Mouse (Mus musculus) limb, embryonic 13.5 days (tissue): ENCODE results near the gene Hprt. TPM values are rescaled to one million over a fixed set of nuclear protein-coding genes. Genes with fewer than 3 reads are reported as not detected.
"Not testable (repeated sequence)": the region's sequence is repeated elsewhere in the genome, so short reads cannot be mapped to it uniquely, and the experiment has no call there.

Source experiments
- ATAC-seq: fragments of 200-750 bp; cut with Nextera tagmentation; 2 replicates; pipeline ENCODE4 v1.8.0; 2017; ENCODE audit warnings: low read depth, moderate number of reproducible peaks, moderate TSS enrichment; ENCODE audit not compliant: low FRiP score
- H3K27ac ChIP-seq: fragments of 300-500 bp; sonication (generic); 2 replicates; pipeline ENCODE4 v1.5.1; 2015; ENCODE audit warnings: inconsistent platforms, mild to moderate bottlenecking, moderate library complexity
- H3K27me3 ChIP-seq: fragments of 300-500 bp; sonication (generic); 2 replicates; pipeline ENCODE4 v1.6.1; 2015; ENCODE audit warnings: mild to moderate bottlenecking, inconsistent platforms
- H3K36me3 ChIP-seq: fragments of 300-500 bp; sonication (generic); 2 replicates; pipeline ENCODE4 v1.6.1; 2015; ENCODE audit warnings: inconsistent platforms, mild to moderate bottlenecking, moderate library complexity
- H3K4me1 ChIP-seq: fragments of 300-500 bp; sonication (generic); 2 replicates; pipeline ENCODE4 v1.6.1; 2015; ENCODE audit warnings: inconsistent platforms
- H3K4me2 ChIP-seq: fragments of 300-500 bp; sonication (generic); replicated peaks from 2 replicates; pipeline ENCODE4 v1.6.1; 2015; ENCODE audit warnings: inconsistent platforms, mild to moderate bottlenecking, moderate library complexity
- H3K4me3 ChIP-seq: fragments of 300-500 bp; sonication (generic); 2 replicates; pipeline ENCODE4 v1.5.1; 2015; ENCODE audit warnings: moderate library complexity, mild to moderate bottlenecking, inconsistent platforms
- H3K9ac ChIP-seq: fragments of 300-500 bp; sonication (generic); 2 replicates; pipeline ENCODE4 v1.6.1; 2015; ENCODE audit warnings: mild to moderate bottlenecking, inconsistent platforms
- H3K9me3 ChIP-seq: fragments of 300-500 bp; sonication (generic); 2 replicates; pipeline ENCODE4 v1.6.1; 2016; ENCODE audit warnings: inconsistent platforms
- WGBS: fragments of 180-500 bp; shearing (Covaris S2); methylation state at CpG from one replicate; pipeline ENCODE4 v1.1.7; 2015; 5-methylcytosine and 5-hydroxymethylcytosine counted together
- polyA plus RNA-seq: library from polyadenylated mRNA; unstranded; fragments of >200 nt; fragmentation: Nextera tagmentation; extraction: Ambion mirVana; gene quantifications from 2 replicates; pipeline ENCODE4 v1.2.1, GENCODE M21; 2015

The Hprt gene
- polyA plus RNA-seq, 1 experiment from 2014 or later: 88.4 TPM

GRCm38 (mm10) chrX:53004887-53005286 lies 16.9 kb downstream of the Hprt start:
- H3K4me1 ChIP-seq, ATAC-seq, H3K27ac ChIP-seq, H3K9me3 ChIP-seq, H3K27me3 ChIP-seq, H3K9ac ChIP-seq, H3K4me2 ChIP-seq, H3K4me3 ChIP-seq: not testable (repeated sequence)
- 64% methylated on average over 4 of the region's 4 CpGs for WGBS
- H3K36me3 ChIP-seq: peaks cover 17% of the 10 kb centered on the region

GRCm38 (mm10) chrX:53006062-53006461 lies 18.1 kb downstream of the Hprt start:
- Histone ChIP-seq H3K9me3 (no peaks in the 10 kb centered on the region), H3K27me3 (no peaks in the 10 kb centered on the region), H3K36me3 (peaks cover 13% of the 10 kb centered on the region), H3K27ac (no peak overlapping the region), H3K4me1 (no peaks in the 10 kb centered on the region), H3K4me2 (no peak overlapping the region), H3K9ac (no peak overlapping the region), H3K4me3 (no peak overlapping the region)
- no peak for ATAC-seq
- WGBS: 34% methylated on average over 3 of the region's 3 CpGs

DNA sequence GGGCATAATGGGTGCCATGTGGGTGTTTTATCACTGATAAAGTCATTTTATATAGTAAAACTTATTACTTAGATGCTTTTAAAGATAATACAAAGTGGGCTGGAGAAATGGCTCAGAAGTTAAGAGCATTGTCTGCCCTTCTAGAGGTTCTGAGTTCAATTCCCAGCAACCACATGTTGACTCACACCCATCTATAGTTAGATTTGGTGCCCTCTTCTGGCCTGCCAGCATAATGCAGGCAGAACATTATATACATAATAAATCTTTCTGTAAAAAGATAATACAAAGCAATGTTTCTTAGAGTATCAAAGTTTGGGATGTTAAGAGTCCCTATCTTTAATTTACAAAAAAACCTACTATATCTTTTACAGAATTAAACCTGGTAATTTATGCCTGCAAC lies 27.6 kb downstream of the Hprt start:
- no peak overlapping the region for H3K27ac ChIP-seq
- H3K27me3 ChIP-seq: no peaks in the 10 kb centered on the region
- H3K36me3 ChIP-seq: peaks cover 15% of the 10 kb centered on the region
- no peak overlapping the region for H3K4me2 ChIP-seq
- no peaks in the 10 kb centered on the region for H3K9me3 ChIP-seq
- H3K9ac ChIP-seq: no peak overlapping the region
- no peak overlapping the region for H3K4me3 ChIP-seq
- ATAC-seq: no peak
- peaks cover 4% of the 10 kb centered on the region; the same call in 1 of the 2 replicates for H3K4me1 ChIP-seq

DNA sequence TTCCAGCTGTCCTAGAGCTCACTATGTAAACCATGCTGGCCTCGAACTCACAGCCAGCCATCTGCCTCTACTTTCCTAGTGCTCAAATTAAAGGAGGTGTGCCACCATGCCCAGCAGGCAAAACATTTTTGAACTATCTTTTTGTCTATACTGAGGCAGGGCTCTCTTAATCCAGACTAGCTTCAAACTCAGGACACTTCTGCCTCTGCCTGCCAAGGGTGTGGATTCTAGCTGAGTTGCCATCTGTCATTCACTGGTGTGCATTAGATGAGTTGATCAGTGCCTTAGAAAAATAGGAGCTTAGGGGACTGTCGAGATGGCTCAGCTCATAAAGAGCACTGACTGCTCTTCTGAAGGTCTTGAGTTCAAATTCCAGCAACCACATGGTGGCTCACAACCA lies 35.1 kb downstream of the Hprt start:
- Histone ChIP-seq H3K36me3 (no peaks in the 10 kb centered on the region), H3K9ac (no peak overlapping the region), H3K4me2 (no peak overlapping the region), H3K4me3 (no peak overlapping the region), H3K4me1 (peaks cover 4% of the 10 kb centered on the region; the same call in 1 of the 2 replicates), H3K9me3 (no peaks in the 10 kb centered on the region), H3K27ac (no peak overlapping the region), H3K27me3 (no peaks in the 10 kb centered on the region)
- ATAC-seq: no peak
- WGBS: 89% methylated on average over 2 of the region's 2 CpGs

DNA sequence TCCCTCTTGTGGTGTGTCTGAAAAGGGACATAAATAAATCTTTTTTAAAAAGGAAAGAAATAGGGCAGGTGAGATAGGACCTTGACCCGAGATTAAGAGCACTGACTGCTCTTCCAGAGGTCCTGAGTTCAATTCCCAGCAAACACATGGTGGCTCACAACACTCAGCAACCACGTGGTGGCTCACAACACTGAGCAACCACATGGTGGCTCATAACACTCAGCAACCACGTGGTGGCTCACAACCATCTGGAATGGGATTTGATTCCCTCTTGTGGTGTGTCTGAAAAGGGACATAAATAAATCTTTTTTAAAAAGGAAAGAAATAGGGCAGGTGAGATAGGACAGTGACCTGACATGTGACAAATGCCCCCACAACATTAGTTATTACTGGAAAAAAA lies 36.3 kb downstream of the Hprt start:
- H3K9me3 ChIP-seq, H3K27me3 ChIP-seq, H3K4me1 ChIP-seq, H3K27ac ChIP-seq, ATAC-seq, H3K4me2 ChIP-seq, H3K9ac ChIP-seq, H3K36me3 ChIP-seq, H3K4me3 ChIP-seq: not testable (repeated sequence)
- 29% methylated on average over 3 of the region's 3 CpGs for WGBS

DNA sequence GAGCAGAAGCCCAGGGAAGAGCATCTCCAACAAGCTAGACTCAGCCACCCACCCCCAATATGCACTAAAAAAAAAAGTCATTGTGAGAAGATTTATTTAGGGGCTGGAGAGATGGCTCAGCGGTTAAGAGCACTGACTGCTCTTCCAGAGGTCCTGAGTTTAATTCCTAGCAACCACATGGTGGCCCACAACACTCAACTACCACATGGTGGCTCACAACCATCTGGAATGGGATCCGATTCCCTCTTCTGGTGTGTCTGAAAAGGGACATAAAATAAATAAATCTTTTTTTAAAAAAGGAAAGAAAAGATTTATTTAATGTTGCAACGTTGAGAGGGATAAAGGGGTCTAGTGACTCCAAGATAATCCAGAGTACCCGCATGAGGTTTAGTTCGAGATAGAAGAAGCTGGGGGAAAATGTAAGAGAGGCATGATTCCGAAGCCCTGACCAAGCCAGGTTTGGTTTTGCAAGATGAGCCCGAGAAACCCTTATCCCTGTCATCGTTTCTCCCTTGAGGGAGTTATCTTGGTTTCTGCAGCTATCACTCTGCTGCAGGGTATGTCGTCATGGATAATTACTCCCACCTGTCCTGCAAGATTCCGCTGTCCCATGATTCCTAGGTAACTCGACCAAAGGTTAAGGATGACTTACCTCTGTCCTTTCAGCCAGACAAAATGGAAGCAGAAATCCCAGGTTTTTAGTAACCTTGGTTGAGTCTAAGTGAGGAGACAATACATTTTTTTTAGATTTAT lies 37.7 kb downstream of the Hprt start:
- WGBS: 52% methylated on average over 11 of the region's 11 CpGs

GRCm38 (mm10) chrX:53029559-53029958 lies 41.6 kb downstream of the Hprt start:
- Histone ChIP-seq H3K4me2 (no peak overlapping the region), H3K4me1 (no peaks in the 10 kb centered on the region), H3K27me3 (no peaks in the 10 kb centered on the region), H3K36me3 (no peaks in the 10 kb centered on the region), H3K27ac (no peak overlapping the region), H3K9ac (no peak overlapping the region), H3K9me3 (no peaks in the 10 kb centered on the region), H3K4me3 (no peak overlapping the region)
- WGBS: 49% methylated on average over 5 of the region's 5 CpGs
- ATAC-seq: no peak

More for the DNA sequence above, 37.7 kb downstream of the Hprt start:
- no peaks in the 10 kb centered on the region for H3K27me3 ChIP-seq
- H3K4me2 ChIP-seq: no peak overlapping the region
- no peak for ATAC-seq
- H3K27ac ChIP-seq: no peak overlapping the region
- H3K9me3 ChIP-seq: no peaks in the 10 kb centered on the region
- no peak overlapping the region for H3K9ac ChIP-seq
- H3K4me1 ChIP-seq: no peaks in the 10 kb centered on the region
- H3K36me3 ChIP-seq: no peaks in the 10 kb centered on the region
- H3K4me3 ChIP-seq: no peak overlapping the region

- Histone ChIP-seq H3K4me1 (peaks cover 6% of the 10 kb centered on the region; the same call in 1 of the 2 replicates), H3K27me3 (no peaks in the 10 kb centered on the region), H3K4me3 (no peak overlapping the region), H3K4me2 (no peak overlapping the region), H3K9me3 (no peaks in the 10 kb centered on the region), H3K9ac (no peak overlapping the region), H3K36me3 (no peaks in the 10 kb centered on the region), H3K27ac (no peak overlapping the region)
- ATAC-seq: no peak
- 82% methylated on average over 4 of the region's 4 CpGs for WGBS
Observed at GRCm38 (mm10) chrX:53038194-53038593, 50.3 kb downstream of the Hprt start.

- 34% methylated on average over 5 of the region's 5 CpGs for WGBS
- no peak overlapping the region for H3K4me2 ChIP-seq
- H3K9me3 ChIP-seq: no peaks in the 10 kb centered on the region
- no peak overlapping the region for H3K9ac ChIP-seq
- no peak overlapping the region for H3K27ac ChIP-seq
- H3K4me3 ChIP-seq: no peak overlapping the region
- peaks cover 6% of the 10 kb centered on the region; the same call in 1 of the 2 replicates for H3K4me1 ChIP-seq
- H3K27me3 ChIP-seq: no peaks in the 10 kb centered on the region
- no peaks in the 10 kb centered on the region for H3K36me3 ChIP-seq
- ATAC-seq: no peak
Observed at GRCm38 (mm10) chrX:53039651-53040050, 51.7 kb downstream of the Hprt start.

GRCm38 (mm10) chrX:53040138-53040537 lies 52.2 kb downstream of the Hprt start:
- no peak overlapping the region for H3K27ac ChIP-seq
- H3K27me3 ChIP-seq: no peaks in the 10 kb centered on the region
- H3K4me3 ChIP-seq: no peak overlapping the region
- H3K36me3 ChIP-seq: no peaks in the 10 kb centered on the region
- peaks cover 6% of the 10 kb centered on the region for H3K4me1 ChIP-seq
- H3K4me2 ChIP-seq: no peak overlapping the region
- H3K9ac ChIP-seq: no peak overlapping the region
- WGBS: 85% methylated on average over 6 of the region's 6 CpGs
- H3K9me3 ChIP-seq: no peaks in the 10 kb centered on the region
- no peak for ATAC-seq

DNA sequence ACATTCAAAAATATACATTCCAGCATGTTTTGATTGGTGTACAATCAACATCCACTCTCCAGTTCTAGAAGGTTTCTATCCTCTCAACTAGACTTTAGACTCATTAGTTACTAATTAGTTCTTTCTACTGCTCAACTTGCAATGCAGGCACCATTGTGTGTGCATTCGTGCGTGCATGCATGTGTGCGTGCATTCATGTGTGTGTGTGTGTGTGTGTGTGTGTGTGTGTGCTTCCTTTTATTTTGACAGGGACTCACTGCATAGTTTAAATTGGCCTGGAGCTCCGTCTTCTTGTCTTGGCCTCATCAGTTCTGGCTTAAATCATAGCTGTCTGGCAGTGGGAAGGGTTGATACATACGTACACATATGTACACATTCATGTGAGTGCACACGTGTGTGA lies 53.1 kb downstream of the Hprt start:
- H3K4me1 ChIP-seq: peaks cover 15% of the 10 kb centered on the region
- no peak overlapping the region for H3K27ac ChIP-seq
- no peak overlapping the region for H3K9ac ChIP-seq
- H3K4me3 ChIP-seq: no peak overlapping the region
- H3K4me2 ChIP-seq: no peak overlapping the region
- WGBS: 84% methylated on average over 6 of the region's 6 CpGs
- no peaks in the 10 kb centered on the region for H3K27me3 ChIP-seq
- H3K36me3 ChIP-seq: no peaks in the 10 kb centered on the region
- ATAC-seq: no peak
- H3K9me3 ChIP-seq: no peaks in the 10 kb centered on the region

GRCm38 (mm10) chrX:53045187-53045903 lies 57.4 kb downstream of the Hprt start:
- no peak overlapping the region for H3K9ac ChIP-seq
- H3K4me2 ChIP-seq: peak overlapping the region; percentile 25
- no peaks in the 10 kb centered on the region for H3K27me3 ChIP-seq
- 32% methylated on average over 10 of the region's 10 CpGs for WGBS
- no peaks in the 10 kb centered on the region for H3K36me3 ChIP-seq
- peak overlapping the region; percentile 48; the same call in 1 of the 2 replicates for H3K27ac ChIP-seq
- no peak for ATAC-seq
- H3K4me3 ChIP-seq: no peak overlapping the region
- peaks cover 19% of the 10 kb centered on the region for H3K4me1 ChIP-seq
- no peaks in the 10 kb centered on the region for H3K9me3 ChIP-seq
